Mouse (Mus musculus) liver, embryonic 12.5 days (tissue): ENCODE measurements around the gene Mrnip. TPM values are rescaled to one million over a fixed set of nuclear protein-coding genes. Genes with fewer than 3 reads are reported as not detected.
"Not testable (repeated sequence)": the region's sequence is repeated elsewhere in the genome, so short reads cannot be mapped to it uniquely, and the experiment has no call there.

ENCODE experiments used
- ATAC-seq: fragments of 200-750 bp; cut with Nextera tagmentation; 2 replicates; pipeline ENCODE4 v1.8.0; 2017; ENCODE audit warnings: moderate number of reproducible peaks, mild to moderate bottlenecking, moderate library complexity
- H3K27ac ChIP-seq: fragments of 300-500 bp; sonication (generic); 2 replicates; pipeline ENCODE4 v1.5.1; 2016; ENCODE audit warnings: mild to moderate bottlenecking
- H3K27me3 ChIP-seq: fragments of 300-500 bp; sonication (generic); replicated peaks from 2 replicates; pipeline ENCODE4 v1.6.1; 2016; ENCODE audit warnings: mild to moderate bottlenecking, moderate library complexity
- H3K36me3 ChIP-seq: fragments of 300-500 bp; sonication (generic); 2 replicates; pipeline ENCODE4 v1.6.1; 2016; ENCODE audit warnings: mild to moderate bottlenecking, moderate library complexity
- H3K4me1 ChIP-seq: fragments of 300-500 bp; sonication (generic); 2 replicates; pipeline ENCODE4 v1.6.1; 2016
- H3K4me2 ChIP-seq: fragments of 300-500 bp; sonication (generic); 2 replicates; pipeline ENCODE4 v1.6.1; 2016; ENCODE audit warnings: mild to moderate bottlenecking, moderate library complexity
- H3K4me3 ChIP-seq: fragments of 300-500 bp; sonication (generic); 2 replicates; pipeline ENCODE4 v1.5.1; 2016; ENCODE audit warnings: mild to moderate bottlenecking, moderate library complexity
- H3K9ac ChIP-seq: fragments of 300-500 bp; sonication (generic); 2 replicates; pipeline ENCODE4 v1.6.1; 2016; ENCODE audit warnings: mild to moderate bottlenecking, moderate library complexity
- H3K9me3 ChIP-seq: fragments of 300-500 bp; sonication (generic); replicated peaks from 2 replicates; pipeline ENCODE4 v1.6.1; 2016; ENCODE audit warnings: mild to moderate bottlenecking, moderate library complexity
- WGBS: fragments of 180-500 bp; shearing (Covaris S2); methylation state at CpG from one replicate; pipeline ENCODE4 v1.1.7; 2016; ENCODE audit not compliant: insufficient replicate concordance; 5-methylcytosine and 5-hydroxymethylcytosine counted together
- polyA plus RNA-seq: library from polyadenylated mRNA; unstranded; fragments of >200 nt; fragmentation: Nextera tagmentation; extraction: Ambion mirVana; gene quantifications from 2 replicates; pipeline ENCODE4 v1.2.1, GENCODE M21; 2016

Mrnip gene
- polyA plus RNA-seq, result 8.6 and 8.7 TPM in 2 replicates

DNA sequence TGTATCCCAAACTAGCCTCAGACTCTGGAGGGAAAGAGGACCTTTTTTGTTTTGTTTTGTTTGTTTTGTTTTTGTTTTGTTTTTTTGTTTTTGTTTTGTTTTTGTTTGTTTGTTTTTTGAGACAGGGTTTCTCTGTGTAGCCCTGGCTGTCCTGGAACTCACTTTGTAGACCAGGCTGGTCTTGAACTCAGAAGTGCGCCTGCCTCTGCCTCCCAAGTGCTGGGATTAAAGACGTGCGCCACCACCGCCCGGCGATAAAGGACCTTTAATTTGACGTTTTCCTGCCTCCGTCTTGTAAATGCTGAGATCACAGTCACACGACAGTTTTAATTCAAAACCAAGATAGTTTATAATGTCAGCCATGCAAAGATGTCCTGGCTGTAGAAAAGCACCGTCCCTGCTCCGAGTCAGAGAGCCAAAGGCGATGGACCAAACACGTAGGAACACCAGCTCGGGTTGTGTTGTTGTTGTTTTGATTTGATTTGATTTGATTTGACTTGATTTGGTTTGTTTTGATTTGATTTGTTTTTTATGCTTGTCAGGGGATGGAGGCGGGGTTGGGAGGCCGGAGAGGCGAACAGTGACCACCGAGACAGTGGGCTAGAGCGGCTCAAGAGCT lies at the start of gene Mrnip:
TSS of gene Mrnip (plus strand) at position 334 of the 619 bp plus-strand sequence.
- WGBS, result 5% methylated on average over 19 of the region's 19 CpGs
- H3K9me3 ChIP-seq, H3K27me3 ChIP-seq, ATAC-seq: not testable (repeated sequence)
- H3K27ac ChIP-seq, result peak within 1 kb of the TSS; percentile 86
- H3K36me3 ChIP-seq, result peaks cover 48% of the 10 kb centered on the region
- peak within 1 kb of the TSS; percentile 82 for H3K4me2 ChIP-seq
- peak within 1 kb of the TSS; percentile 72 for H3K4me3 ChIP-seq
- H3K4me1 ChIP-seq, result peaks cover 33% of the 10 kb centered on the region
- H3K9ac ChIP-seq, result peak within 1 kb of the TSS; percentile 79

- H3K27ac ChIP-seq, result no peak overlapping the region
- no peak for ATAC-seq
- peak overlapping the region; percentile 55 for H3K9ac ChIP-seq
- peak overlapping the region; percentile 49 for H3K4me3 ChIP-seq
- H3K4me1 ChIP-seq, result peaks cover 46% of the 10 kb centered on the region
- H3K27me3 ChIP-seq, result no peaks in the 10 kb centered on the region
- peak overlapping the region; percentile 80 for H3K4me2 ChIP-seq
- 1% methylated on average over 10 of the region's 10 CpGs for WGBS
- H3K36me3 ChIP-seq, result no peaks in the 10 kb centered on the region
- no peaks in the 10 kb centered on the region for H3K9me3 ChIP-seq
These were observed 46.5 kb upstream of the Mrnip start for GRCm38 (mm10) chr11:50127781-50128180.

GRCm38 (mm10) chr11:50130811-50131766 lies 43.2 kb upstream of the Mrnip start, which contains the start of gene Tbc1d9b:
Gene Tbc1d9b, plus strand, starts transcription at chr11:50131396.
- H3K27ac ChIP-seq, result peak within 1 kb of the TSS; percentile 91
- peak within 1 kb of the TSS; percentile 90 for H3K4me2 ChIP-seq
- H3K4me3 ChIP-seq, result peak within 1 kb of the TSS; percentile 90
- no peaks in the 10 kb centered on the region for H3K27me3 ChIP-seq
- 4% methylated on average over 75 of the region's 77 CpGs for WGBS
- ATAC-seq, result peak; percentile 91
- peak within 1 kb of the TSS; percentile 97 for H3K9ac ChIP-seq
- H3K4me1 ChIP-seq, result peaks cover 67% of the 10 kb centered on the region
- H3K36me3 ChIP-seq, result peaks cover 11% of the 10 kb centered on the region
- no peaks in the 10 kb centered on the region for H3K9me3 ChIP-seq

DNA sequence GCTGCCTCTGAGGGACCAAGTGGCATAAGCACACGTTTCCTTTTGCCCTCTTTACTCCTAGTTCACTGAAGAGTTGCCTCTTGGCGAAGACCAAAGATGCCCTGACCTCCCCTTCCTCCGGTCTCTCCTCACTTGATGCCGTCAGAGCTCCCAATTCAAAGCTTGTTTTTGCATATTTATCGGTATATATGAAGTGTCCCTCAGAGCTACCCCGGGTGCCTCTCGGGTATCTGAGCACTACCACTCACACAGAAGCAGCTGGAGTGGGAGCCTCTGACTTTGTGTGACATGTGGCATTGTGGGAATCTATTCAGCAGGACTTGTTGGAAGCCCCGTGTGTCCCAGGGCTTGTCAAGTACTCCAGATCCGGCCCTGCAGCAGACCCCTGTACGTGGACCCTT lies 42.4 kb upstream of the Mrnip start:
- no peak for ATAC-seq
- Histone ChIP-seq H3K9me3 (no peaks in the 10 kb centered on the region), H3K36me3 (peaks cover 18% of the 10 kb centered on the region), H3K9ac (peak overlapping the region; percentile 97), H3K4me3 (peak overlapping the region; percentile 90), H3K27ac (peak overlapping the region; percentile 91), H3K4me2 (peak overlapping the region; percentile 90), H3K27me3 (no peaks in the 10 kb centered on the region), H3K4me1 (peaks cover 63% of the 10 kb centered on the region)
- 14% methylated on average over 10 of the region's 10 CpGs for WGBS

DNA sequence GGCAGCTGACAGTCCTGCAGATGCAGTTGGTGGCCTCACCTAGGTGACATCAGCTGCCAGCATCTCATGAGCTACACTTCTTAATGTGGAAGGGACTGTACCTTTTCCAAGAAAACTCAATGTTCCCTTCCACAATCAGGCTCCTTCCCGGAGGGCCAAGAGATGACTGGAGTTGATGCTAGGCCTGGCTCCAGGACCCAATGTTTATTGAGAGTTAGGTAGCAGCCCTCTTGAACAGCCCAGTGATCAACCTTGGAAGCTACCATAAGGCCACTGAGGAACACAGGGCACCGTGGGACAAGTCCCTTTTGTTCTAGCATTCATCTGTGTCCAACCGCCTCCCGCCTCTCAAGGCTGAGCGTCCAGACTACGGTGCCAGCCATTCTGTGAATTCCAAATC lies 42.0 kb upstream of the Mrnip start:
- Histone ChIP-seq H3K4me3 (peak overlapping the region; percentile 90), H3K27ac (peak overlapping the region; percentile 91), H3K9ac (peak overlapping the region; percentile 97), H3K36me3 (peaks cover 21% of the 10 kb centered on the region), H3K4me2 (peak overlapping the region; percentile 90), H3K27me3 (no peaks in the 10 kb centered on the region), H3K4me1 (peaks cover 60% of the 10 kb centered on the region), H3K9me3 (no peaks in the 10 kb centered on the region)
- WGBS, result 85% methylated on average over 6 of the region's 6 CpGs
- ATAC-seq, result no peak

- Histone ChIP-seq H3K27ac (peak overlapping the region; percentile 70), H3K4me3 (no peak overlapping the region), H3K9me3 (no peaks in the 10 kb centered on the region), H3K36me3 (peaks cover 41% of the 10 kb centered on the region), H3K4me1 (peaks cover 50% of the 10 kb centered on the region), H3K27me3 (no peaks in the 10 kb centered on the region), H3K9ac (no peak overlapping the region), H3K4me2 (peak overlapping the region; percentile 10)
- no peak for ATAC-seq
- WGBS, result 25% methylated on average over 10 of the region's 10 CpGs
These were observed 39.9 kb upstream of the Mrnip start for GRCm38 (mm10) chr11:50134136-50134859.

DNA sequence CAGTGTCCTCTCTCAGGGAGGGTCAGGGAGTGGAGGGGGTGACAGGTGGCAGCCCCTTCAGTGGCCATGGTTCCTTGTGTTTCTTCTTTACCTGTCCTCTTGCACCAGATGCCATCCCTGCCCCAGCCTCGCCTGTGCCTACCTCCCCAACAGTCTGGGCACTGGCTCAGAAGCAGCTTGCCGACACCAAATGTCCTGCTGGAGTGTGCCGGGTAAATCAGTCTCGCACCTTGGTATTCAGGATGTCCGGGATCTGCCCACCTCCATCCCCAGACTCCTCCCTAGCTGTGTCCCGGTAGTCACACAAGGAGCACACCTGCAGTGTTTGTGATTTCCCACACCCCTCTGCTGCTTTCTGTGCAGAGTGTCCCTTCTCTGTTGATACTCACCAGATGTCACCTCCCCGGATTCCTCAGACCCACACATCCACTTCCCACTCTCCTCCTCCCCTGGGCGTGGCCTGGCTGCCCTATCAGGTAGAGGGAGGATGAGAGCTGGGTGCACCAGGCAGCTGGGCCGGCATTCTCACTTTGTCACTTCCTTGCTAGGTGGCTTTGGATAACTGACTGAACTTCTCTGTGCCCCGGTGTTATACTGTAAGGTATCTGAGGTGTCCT lies 35.9 kb upstream of the Mrnip start:
- Histone ChIP-seq H3K4me1 (peaks cover 24% of the 10 kb centered on the region), H3K9ac (no peak overlapping the region), H3K9me3 (no peaks in the 10 kb centered on the region), H3K27me3 (no peaks in the 10 kb centered on the region), H3K4me2 (no peak overlapping the region), H3K4me3 (no peak overlapping the region), H3K27ac (no peak overlapping the region), H3K36me3 (peaks cover 81% of the 10 kb centered on the region)
- WGBS, result 62% methylated on average over 10 of the region's 10 CpGs
- ATAC-seq, result no peak

- no peaks in the 10 kb centered on the region for H3K27me3 ChIP-seq
- 0 out of 2 replicates have a peak, but pooled peaks have one; percentile 40 for ATAC-seq
- 72% methylated on average over 7 of the region's 7 CpGs for WGBS
- peaks cover 11% of the 10 kb centered on the region for H3K4me1 ChIP-seq
- H3K27ac ChIP-seq, result no peak overlapping the region
- H3K9me3 ChIP-seq, result no peaks in the 10 kb centered on the region
- peaks cover 84% of the 10 kb centered on the region for H3K36me3 ChIP-seq
- H3K9ac ChIP-seq, result no peak overlapping the region
- no peak overlapping the region for H3K4me3 ChIP-seq
- H3K4me2 ChIP-seq, result no peak overlapping the region
These were observed 34.7 kb upstream of the Mrnip start for GRCm38 (mm10) chr11:50139571-50139970.

DNA sequence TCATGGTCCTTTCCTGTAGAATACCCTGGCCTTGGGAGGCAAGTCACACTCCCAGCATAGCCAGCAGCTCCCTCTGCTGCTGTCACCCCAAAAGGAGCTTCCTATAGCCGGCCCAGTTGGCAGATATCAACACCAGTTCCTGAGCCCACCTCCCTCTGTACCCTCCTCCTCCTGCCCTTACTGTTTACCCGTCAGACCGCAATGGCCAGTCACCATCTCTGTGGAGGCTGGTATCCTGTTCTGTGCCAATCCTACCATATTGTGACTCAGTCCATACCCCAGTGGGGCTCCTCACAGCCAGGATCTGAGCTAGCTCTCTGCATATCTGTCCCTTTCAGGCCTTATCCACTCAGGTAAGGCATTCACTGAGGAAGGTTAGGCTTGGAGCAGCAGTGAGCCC lies 28.7 kb upstream of the Mrnip start:
- peaks cover 6% of the 10 kb centered on the region for H3K4me1 ChIP-seq
- H3K9ac ChIP-seq, result no peak overlapping the region
- H3K9me3 ChIP-seq, result no peaks in the 10 kb centered on the region
- no peak overlapping the region for H3K27ac ChIP-seq
- 84% methylated on average over 3 of the region's 3 CpGs for WGBS
- no peak overlapping the region for H3K4me3 ChIP-seq
- ATAC-seq, result no peak
- peaks cover 88% of the 10 kb centered on the region for H3K36me3 ChIP-seq
- no peaks in the 10 kb centered on the region for H3K27me3 ChIP-seq
- no peak overlapping the region for H3K4me2 ChIP-seq

DNA sequence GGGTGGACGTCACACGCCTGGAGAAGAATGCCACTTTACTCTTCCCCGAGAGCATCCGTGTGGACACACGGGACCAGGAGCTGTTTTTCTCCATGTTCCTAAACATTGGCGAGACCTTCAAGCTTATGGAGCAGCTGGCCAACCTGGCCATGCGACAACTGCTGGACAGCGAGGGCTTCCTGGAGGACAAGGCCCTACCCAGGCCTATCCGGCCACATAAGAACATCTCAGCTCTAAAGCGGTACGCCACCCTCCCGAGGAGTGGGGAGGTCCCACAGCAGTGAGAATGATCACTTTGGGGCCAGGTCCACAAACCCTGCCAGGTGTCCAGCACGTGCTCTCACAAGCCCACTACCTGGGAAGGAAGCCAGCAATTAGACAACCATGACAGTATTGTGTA lies 28.1 kb upstream of the Mrnip start:
- Histone ChIP-seq H3K4me2 (no peak overlapping the region), H3K27me3 (no peaks in the 10 kb centered on the region), H3K4me1 (peaks cover 6% of the 10 kb centered on the region), H3K4me3 (no peak overlapping the region), H3K9ac (no peak overlapping the region), H3K27ac (no peak overlapping the region), H3K36me3 (peaks cover 88% of the 10 kb centered on the region), H3K9me3 (no peaks in the 10 kb centered on the region)
- no peak for ATAC-seq
- WGBS, result 87% methylated on average over 13 of the region's 13 CpGs

DNA sequence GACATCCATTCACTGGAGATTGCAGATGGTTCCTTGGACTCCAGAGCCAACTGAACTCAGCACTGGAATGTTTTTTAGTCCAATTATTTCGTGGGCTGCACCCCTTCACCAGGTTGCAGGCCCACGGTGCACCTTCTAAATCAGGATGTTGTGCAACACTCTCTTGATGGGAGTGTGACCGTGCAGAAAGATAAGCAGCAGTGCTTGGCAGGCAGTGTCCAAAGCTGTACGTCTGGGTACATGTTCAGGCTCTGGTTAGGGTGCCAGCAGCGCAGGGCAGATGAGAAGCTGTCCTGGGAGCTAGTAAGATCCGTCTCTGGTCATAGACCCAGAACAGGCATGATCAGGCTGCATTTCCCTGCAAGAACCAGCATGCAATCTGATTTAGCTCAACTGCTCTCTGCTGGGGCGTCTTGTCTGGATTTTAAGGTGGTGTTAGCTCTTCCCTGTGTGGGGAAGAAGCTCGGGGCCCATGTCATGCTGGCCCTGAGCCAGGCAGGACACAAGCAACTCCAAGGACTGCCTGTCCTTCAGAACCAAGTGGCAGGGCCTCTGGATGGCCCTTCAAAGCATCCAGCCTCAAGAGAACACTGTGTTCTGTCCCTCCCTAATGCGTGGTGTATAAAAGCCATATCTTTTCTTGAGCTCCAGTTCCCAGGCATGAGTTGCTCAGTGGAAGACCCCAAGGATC lies 26.8 kb upstream of the Mrnip start:
- no peak overlapping the region for H3K9ac ChIP-seq
- H3K36me3 ChIP-seq, result peaks cover 88% of the 10 kb centered on the region
- peaks cover 6% of the 10 kb centered on the region for H3K4me1 ChIP-seq
- WGBS, result 51% methylated on average over 9 of the region's 9 CpGs
- H3K27me3 ChIP-seq, result no peaks in the 10 kb centered on the region
- H3K9me3 ChIP-seq, result no peaks in the 10 kb centered on the region
- H3K4me2 ChIP-seq, result no peak overlapping the region
- H3K27ac ChIP-seq, result no peak overlapping the region
- no peak for ATAC-seq
- H3K4me3 ChIP-seq, result no peak overlapping the region
